Mouse (Mus musculus): ENCODE data around the gene Peg12.

DNA sequence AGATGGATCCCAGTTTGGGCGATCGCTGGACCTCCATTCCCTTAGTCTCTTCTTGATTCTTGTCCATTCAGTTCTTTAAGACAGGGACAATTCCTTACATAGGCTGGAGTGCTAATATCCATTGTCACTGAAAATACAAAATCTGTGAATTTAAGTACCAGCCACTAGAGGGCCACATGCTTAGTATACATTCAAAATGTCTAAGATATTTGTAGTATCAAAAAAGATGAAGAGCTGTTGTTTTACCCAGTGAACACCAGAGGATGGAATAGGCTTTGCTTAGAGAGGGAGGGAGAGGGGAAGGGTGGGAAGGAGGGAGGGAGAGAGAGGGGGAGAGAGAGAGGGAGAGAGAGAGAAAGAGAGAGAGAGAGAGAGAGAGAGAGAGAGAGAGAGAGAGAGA lies 27.9 kb downstream of the Peg12 start:
- TF ChIP-seq CTCF (IDR thresholded peaks at IDR 0.05; ENCODE audit: borderline replicate concordance, control insufficient read depth, extremely low read depth, insufficient read depth, low read length, poor library complexity) (no peak), POLR2A (IDR thresholded peaks at IDR 0.05; ENCODE audit: control insufficient read depth, extremely low read depth, insufficient read depth, low read length, poor library complexity) (no peak)
